Mouse (Mus musculus) spleen, adult 12 weeks (tissue): ENCODE measurements around the gene Nfasc.
A peak's percentile ranks its signal among the peaks of the same experiment; 100 is the strongest.

Experiments
- DNase-seq: peaks from one replicate; pipeline ENCODE4 v3.0.0; 2022; ENCODE audit warnings: low spot score

Gene Nfasc

DNA sequence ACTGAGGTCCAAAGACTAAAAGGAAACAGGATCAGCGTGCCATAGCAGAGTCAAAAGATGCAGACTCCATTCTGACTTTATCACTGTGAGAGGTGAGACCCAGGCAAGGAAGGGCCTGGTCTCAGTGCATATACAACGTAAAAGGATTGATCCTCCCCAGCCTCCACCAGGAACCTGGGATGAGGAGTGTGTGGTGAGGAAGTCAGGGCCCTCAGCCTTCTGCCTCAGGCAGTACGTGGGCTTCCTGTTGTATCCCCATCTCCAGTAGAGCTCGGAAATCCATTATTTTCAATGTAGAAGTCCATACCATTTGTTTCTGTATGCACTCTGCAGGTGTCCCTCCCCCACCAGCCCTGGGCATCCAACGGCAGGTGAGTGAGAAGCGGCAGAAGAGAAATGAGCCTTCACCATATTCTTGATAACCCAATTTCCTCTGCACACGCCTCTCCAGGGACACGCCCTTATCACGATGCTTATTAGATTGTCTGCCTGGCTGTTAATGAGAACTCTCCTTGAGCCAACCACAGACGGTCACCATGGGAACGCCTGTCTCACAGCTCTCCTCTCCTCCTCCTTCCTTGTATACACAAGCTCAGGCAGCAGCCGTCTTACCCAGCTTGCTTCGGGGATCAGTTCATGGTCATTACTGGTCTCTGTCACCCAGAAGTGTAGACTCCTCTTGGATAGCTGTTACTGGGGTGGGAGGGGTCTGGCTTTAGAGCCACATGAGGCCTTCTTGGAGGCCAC, 100.4 kb downstream of the Nfasc start:
- DNase-seq = no peak

DNA sequence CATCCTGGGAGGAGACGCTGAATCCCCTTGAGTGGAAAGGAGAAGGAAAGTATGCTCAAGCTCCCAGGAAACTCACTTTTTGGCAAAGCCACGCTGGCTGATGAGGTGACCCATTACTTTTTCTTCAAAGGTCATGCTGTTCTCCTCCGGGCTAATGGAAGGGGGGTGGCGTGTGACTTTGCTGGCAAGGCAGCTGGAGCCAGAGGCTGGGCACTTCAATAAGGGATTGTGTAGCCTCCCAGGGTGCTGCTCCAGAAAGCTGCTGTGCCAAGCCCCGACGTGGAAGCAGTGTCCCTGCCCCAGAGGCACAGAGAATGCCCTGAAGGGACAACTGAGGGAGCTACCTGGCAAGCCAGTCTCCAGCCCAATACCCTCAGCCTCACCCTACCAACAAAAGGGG, 101.3 kb downstream of the Nfasc start:
- DNase-seq = no peak

DNA sequence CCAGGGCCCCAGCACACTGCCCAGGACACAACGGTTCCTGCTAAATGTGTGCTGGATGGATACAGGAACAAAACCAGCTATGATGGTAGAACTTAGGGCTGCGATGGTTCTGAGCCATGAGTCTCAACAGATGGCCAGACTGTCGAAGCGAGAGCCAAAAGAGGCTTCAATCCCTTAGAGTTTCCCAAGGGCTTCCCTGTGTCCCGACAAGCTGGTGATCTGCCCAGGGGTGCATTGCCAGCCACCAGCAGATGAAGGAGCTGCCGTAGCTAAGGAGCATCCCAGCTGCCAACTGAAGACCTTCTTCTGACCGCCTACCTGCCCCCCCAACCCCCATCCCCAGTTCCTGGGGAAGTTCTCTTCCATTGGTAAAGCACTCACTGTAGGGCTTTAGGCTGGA, 104.3 kb downstream of the Nfasc start:
- no peak for DNase-seq

DNA sequence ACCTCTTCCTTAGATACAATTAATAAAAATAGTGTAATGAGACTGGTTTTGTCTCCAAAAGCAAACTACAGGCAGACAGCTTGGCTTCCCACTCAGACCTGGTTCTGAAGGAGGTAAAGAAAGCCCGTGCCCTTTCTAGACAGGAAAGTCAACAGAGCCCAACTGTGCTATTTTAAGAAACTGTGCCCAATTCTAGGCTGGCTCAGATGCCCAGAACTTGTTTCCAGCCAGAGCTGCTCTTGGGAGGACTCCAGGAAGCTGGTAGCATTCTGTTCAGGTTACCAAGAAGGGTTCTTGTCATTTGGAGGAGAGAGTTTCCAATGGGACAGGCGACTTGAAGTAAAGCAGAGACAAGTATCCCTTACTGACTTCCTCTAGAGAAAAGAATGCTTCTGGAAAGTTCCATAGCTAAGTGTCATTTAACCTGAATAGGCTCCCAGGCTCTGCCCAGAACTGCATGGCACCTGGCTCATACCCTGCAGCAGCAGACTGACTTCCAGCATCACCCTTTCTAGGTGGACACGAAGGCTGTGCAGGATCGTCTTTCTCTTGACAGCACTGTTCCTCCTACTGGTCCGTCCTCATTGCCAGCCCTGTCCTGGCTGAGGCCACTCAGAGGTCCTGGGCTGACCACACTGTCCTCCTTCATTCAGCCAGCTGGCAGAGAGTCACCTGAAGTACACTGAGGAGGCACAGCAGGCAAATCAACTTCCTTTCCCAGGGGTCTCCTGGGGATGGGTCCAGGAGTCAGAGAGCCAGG, 111.8 kb downstream of the Nfasc start:
- no peak for DNase-seq

DNA sequence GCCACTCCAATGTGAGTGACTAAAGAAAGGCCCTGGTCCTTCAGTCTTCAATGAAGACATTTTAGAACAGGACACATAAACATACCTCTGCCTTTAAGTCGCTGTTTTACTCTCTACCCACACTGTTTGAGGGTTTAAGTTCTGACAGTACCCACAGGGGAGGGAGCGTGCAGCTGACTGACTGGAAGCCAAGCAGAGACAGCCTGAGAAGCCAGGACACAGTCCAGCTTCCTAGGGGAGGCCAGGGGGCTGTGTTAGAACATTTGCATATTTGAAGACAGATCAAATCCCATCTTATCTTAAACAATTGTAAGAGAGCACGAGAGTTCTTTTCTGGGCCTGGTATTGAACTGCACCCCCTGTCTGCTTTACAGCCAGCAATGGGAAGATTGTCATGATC, 113.0 kb downstream of the Nfasc start:
- DNase-seq = no peak

DNA sequence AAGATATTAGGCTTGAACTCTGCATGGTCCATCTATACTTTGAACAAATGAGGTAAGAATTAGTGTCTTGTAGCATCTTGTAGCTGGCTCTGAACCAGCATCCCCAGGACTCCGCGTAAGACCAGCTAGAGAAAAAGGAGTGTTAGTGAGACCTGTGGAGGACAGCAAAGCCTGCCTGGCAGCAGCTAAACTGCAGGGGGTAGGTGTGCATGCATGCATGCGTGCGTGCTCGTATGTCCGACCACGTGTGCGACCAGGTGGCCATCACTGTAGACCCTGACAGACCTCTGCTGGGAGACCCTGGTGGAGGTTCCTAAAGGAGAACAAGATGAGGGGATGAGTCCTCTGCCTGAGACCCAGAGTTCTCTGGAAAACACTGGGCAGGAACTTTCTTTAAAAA, 113.4 kb downstream of the Nfasc start:
- no peak for DNase-seq

DNA sequence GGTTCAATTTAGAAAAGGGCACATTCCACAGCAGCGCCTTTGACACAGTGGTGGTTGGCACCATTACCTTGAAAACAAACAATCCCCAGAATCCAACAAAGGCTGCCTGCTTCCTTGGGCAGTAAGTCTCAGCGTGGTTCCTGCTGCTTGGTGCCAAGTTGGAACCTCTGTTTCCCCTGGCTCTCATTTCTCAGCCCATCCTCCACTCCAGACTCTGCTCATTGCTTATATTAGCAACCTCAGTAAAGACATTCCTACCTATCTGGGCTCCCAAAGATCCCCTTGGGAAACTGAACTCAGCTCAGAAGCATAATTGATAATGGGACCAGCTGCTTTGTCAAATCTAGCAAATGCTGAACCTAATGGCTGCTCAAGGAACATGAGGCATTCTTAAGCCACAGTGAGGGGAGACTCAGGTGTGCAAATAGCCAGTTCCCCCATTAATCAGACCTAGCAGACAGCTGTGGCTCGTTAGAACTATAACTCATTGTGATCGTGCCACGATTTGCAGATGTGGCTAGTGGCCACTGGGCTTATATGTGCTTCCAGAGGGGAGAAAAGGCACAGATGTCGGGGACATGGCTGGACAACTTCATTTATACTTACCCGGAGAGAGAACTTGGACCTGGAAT, 115.4 kb downstream of the Nfasc start:
- no peak for DNase-seq

DNA sequence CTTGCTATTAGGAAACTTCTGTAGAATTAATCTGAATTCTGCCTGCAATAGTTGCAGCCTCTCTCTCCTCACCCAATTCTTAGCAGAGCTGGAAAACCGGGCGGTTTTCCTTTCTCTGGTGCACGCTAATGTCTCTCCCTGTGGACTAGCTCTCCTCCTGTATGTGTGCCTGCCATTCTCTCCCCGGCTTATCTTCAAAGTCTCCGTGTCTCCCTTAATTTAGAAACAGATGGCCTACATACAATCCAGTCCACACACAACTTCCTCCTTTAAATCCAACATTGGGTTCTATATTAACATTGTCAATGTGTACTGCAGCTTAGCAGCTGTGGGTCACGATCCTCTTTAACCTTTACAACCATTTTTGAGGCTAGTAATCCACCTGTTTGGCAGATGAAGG, 116.6 kb downstream of the Nfasc start:
- DNase-seq = no peak

DNA sequence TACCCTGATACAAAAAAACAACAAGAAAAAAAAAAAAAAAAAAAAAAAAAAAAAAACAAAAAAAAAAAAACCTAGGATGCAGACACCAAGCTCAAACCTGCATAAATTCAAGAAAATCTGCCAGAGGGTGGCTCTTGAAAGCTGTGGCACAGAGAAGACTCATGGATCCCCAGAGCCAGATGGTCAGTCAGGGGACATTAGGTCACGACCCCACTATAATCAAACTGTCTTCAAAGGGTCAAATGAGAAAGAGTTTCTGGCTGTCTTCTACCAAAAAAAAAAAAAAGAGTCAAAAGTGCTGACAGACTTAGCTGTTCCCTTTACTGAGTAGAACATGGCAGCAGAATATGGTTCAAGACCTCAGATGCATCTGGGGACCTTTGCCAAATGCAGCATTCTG, 117.1 kb downstream of the Nfasc start:
- DNase-seq = no peak

DNA sequence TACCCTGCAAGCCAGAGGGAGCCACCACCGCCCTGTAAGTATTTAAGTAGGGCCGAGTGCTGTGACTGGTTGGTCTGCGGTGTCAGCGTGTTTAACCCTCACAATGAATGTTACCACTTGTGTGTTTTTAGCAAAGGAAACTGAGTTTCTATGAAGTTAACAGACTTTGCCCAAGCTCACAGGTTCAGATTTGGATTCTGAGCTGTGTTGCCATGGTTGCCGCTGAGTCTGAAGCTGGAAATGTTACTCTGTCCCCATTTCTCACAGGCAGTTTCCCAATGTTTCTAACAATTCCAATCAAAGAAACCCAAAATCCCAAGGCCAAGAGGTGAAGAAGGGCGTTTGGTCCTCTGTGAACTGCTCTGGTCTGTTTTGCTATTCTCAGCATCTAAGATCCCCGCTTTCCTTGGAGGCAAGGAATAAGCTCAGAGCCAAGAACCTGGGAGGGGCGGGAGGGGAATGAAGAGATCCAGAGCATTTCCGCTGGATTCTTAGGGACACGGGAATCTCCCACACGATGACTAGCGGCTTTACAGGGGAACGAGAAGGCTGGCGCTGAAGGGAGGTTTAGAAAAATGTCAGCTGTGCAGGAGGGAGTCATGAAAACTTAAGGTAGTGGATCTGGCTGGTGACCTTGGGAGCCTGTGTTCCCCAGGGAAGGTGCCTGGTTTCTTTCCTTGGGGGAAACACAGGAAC, 117.8 kb downstream of the Nfasc start:
- DNase-seq = no peak

DNA sequence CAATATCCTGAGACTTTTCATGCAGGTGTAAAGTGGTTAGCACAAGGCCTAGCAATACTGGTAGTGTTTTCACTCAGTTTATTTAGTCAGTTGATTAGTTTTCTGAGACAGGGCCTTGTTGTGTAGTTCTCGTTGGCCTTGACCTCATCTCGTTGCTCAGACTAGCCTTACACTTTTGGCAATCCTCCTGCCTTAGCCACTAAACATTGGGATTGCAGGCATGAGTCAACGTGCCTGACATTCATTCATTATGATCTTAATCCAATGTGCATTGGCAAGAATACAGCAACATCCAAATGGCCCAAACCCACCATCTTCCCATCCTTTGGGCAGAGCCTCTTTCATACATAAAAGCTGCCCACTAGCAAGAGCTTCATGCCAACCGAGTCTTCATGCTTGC, 129.5 kb downstream of the Nfasc start:
- DNase-seq = no peak

DNA sequence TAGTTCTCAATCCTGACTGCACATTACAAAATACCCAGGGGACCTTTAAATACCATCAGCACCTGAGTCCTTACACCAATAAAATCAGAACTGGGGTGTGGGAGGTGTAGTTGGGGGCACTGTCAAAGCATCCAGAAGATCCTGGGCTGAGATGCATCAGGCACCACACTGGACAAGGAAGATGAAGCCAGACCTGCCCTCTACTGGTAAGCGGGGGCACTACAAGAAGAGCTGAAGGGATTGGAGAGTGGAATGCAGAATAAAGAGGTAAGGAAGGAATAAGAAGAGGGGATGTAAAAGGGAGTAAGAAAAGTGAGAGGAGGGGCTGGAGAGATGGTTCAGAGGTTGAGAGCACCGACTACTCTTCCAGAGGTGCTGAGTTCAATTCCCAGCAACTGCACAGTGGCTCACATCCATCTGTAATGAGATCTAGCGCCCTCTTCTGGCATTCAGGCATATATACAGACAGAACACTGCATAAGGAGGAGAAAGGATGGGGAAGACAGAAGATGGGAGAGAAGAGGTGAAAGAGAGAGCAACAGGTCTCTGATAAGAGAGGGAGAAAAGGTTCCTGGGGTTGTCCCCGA, 132.5 kb downstream of the Nfasc start:
- DNase-seq = no peak

DNA sequence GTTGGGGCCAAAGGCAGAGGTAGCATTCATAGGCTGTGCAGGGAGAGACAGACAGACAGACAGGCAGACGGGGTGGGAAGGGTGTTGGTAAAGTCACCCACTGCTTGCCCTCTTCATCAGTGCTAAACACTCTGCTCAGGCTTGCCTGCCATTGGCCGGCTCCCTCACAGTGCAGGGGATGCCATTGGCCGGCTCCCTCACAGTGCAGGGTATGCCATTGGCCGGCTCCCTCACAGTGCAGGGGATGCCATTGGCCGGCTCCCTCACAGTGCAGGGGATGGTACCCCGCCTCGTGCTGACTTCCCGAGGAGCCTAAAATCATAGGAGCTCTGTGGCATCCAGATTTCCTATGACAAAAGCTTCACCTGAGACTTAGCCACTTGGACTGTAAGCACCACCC, 139.4 kb downstream of the Nfasc start:
- DNase-seq = no peak

DNA sequence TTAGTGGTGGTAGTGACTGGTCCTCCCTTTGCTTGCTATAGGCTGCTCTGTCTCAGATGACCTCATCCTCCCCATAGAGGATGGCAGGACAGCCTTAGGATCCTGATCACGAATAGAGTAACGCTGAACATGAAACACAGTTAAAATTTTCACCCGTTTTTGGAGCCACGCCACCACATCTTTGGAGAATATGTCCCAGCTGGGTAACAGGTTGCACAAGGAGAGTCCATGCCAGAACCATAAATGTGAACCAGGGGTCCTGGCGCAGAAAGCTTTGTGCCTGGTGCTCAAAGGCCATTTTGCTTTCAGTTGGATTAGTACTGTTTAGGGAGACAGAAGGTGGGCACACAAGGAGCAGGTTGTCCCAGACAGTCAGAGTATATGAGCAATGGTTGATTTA, 143.6 kb downstream of the Nfasc start:
- no peak for DNase-seq

DNA sequence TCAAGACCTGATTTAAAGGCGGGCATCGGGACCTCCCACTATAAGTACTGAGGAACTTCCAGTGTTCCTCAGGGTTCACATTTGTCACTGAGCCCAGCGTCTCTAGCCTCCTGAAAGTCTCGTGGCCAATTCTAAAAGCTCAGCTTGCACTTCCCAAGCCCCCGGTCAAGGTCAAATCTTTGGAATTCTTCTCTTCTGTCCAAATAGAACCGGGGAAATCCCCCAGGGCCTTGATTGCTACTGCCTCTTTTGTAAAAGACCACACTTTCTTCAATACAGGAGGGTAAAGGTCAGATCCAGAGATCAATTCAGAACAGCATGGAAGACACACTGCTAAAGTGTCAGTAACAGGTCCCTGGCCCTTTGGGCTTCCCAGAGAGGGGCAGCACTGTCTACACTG, 145.9 kb downstream of the Nfasc start:
- no peak for DNase-seq

DNA sequence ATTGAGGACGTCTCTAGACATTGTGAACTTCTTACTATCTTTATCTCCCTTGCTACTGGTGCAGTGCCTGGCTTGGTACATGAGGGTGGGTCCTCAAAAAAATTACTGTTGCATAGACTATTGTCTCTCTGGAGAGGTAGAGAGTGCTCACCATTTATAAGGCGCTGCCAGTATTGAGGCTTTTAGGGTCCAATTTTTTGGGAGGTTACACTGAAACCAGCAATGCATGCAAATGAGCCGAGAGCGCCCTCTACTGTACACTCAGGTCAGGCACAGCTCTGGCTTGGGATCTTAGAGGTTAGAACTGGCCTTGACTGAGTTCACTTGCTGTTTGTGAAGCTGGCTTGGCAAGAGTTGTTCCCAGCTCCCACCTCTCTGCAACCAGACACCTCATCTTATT, 147.0 kb downstream of the Nfasc start:
- peak; percentile 29 for DNase-seq

DNA sequence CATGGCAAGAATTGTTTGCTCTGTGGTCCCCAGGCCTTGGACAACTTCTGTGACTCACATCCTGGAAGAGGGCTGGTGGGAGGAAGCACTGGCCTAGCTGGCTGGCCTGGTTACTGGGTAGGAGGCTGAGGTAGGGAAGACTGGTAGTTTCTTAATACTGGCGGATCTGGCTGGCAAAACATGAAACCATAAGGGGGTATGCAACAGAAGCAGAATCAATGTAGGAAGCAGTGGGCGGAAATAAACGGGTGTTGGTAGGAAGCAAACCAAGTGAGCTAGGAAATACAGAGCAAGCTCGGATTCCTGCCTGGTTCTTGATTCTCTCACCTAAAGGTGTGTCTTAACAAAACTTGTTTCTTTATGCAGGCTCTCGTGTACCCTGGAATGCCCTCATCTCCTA, 149.5 kb downstream of the Nfasc start:
- no peak for DNase-seq

DNA sequence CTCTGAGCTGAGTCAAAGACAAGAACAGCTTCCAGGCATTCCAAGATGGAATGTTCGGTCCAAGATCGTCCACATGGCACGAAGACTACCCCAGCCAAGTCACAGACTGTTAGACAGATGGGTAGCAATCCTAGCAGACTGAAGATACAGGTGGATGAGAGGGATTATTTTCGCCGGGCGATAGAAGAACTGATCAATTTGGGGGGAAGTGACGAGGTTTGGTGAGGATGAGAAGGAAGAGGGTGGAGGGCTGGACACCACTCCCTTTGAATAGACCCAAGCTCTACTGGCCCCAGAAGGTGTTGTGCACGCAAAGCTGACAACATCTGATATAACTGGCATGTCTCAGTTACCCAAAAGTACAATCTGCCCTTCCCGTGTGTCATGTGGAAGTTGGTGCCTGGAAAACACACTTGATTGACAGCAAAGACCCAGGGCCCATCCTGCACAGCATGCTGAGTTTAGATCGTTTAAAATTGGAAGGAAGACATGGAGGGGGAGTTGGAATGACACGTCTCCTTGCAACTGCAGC, 150.1 kb downstream of the Nfasc start:
- DNase-seq = no peak

DNA sequence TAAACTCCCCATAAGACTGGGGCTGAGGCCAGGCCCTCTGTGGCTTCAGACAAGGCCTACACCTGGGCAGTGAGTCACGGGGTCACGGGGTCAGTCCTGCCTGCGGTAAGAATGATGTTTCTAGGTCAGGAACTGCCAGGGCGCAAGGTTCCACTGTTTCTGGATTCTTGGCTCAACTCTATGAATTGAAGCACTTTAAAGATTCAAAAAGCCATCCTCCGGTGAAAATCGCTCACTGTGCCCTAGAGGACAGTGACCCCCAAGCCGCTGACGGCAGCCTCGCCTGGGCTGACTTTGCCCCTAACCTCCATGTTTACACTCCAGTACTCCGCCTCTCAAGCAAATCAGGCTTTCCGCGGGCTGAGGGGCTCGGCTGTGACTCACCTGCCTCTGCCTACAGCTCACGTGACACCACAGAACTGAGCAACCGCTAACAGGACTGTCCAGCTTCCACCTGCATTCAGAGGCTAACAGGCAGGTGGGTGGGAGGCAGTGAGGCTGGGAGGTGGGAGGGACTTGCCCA, 154.9 kb downstream of the Nfasc start:
- DNase-seq = no peak

DNA sequence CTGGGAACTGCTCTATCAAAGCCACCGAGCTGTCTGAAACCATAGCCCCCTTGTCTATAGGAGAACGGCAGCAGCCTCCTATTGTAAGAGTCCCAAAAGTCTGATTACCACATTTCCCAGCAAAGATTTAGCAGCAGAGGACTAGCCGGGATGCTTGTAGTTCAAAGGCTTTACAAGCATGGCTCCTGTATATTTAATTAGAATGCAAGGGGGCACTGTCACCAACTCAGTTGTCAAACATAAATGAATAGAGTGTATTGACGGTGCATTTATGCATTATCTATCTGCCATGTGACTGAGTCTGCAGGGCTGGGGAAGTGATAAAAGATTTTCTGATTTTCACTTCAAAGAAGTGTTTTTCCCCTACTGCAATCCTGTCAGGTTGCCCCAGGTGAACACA, 156.2 kb downstream of the Nfasc start:
- no peak for DNase-seq

DNA sequence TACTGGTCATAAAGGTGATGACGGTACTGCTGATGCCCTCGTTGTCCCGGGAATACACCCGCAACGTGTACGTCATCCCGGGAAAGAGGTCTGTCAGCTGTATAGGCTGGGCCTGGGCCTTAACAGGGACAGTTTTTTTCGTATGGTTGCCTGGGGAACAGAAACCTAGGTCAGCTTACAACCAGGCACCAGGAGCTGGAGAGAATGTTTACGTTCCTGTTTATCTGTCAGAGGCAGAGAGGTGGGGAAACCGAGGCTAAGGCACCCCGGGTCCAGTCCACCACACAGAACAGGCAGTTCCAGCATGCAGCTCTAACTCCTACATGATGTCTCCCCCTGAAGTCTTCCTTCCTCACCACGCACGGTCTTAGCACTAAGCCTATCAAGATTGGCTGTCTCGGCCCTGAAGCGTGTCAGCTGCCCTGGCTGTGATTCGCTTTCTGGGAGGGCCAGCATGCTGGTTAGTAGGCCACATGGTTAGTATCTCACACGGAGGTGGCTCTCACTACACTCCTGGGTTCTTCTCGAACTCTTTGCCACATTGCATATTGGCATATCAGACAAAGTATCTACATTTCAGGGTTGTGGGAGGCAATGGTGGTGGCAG, 158.5 kb downstream of the Nfasc start:
- DNase-seq = no peak
